Mouse (Mus musculus) spleen, adult 2 months (tissue): ENCODE data around the gene Enkur. TPM values are rescaled to one million over a fixed set of nuclear protein-coding genes. Genes with fewer than 3 reads are reported as not detected.

ENCODE experiments used
- DNase-seq, 2 experiments: peaks; one replicate each; pipeline versions ENCODE4 v3.0.0 to v3.0.0-alpha.2; 2012 to 2021; ENCODE audit warnings: low spot score in 2 of 2, low read depth in 1 of 2
- H3K27ac ChIP-seq: fragments of 200-500 bp; 2 replicates; pipeline ENCODE4 v1.5.1; 2012; ENCODE audit warnings: low read length, inconsistent platforms; ENCODE audit not compliant: insufficient read depth
- H3K27me3 ChIP-seq: fragments of 200-500 bp; 2 replicates; pipeline ENCODE4 v1.6.1; 2012; ENCODE audit warnings: mild to moderate bottlenecking, moderate library complexity, low read length, inconsistent platforms; ENCODE audit not compliant: control insufficient read depth, insufficient read depth
- H3K36me3 ChIP-seq: fragments of 200-500 bp; 2 replicates; pipeline ENCODE4 v1.6.1; 2012; ENCODE audit warnings: mild to moderate bottlenecking, low read length, inconsistent platforms; ENCODE audit not compliant: control insufficient read depth, insufficient read depth
- H3K4me1 ChIP-seq: fragments of 200-500 bp; 2 replicates; pipeline ENCODE4 v1.6.1; 2011; ENCODE audit warnings: inconsistent platforms; ENCODE audit not compliant: control insufficient read depth, insufficient read depth, insufficient read length
- H3K4me3 ChIP-seq: fragments of 200-500 bp; 2 replicates; pipeline ENCODE4 v1.5.1; 2011; ENCODE audit warnings: mild to moderate bottlenecking, inconsistent platforms; ENCODE audit not compliant: insufficient read depth, insufficient read length; ENCODE audit errors: extremely low read depth
- CTCF ChIP-seq: fragments of 200-500 bp; IDR thresholded peaks from 2 replicates; pipeline ENCODE4 v1.5.1; 2011; ENCODE audit warnings: mild to moderate bottlenecking, inconsistent platforms; ENCODE audit not compliant: insufficient read depth, insufficient read length, insufficient replicate concordance; ENCODE audit errors: extremely low read depth
- POLR2A ChIP-seq: fragments of 200-500 bp; IDR thresholded peaks from 2 replicates; pipeline ENCODE4 v1.6.1; 2011; ENCODE audit warnings: low read depth, low read length, inconsistent platforms
- WGBS: fragments of 180-500 bp; shearing (Covaris S2); methylation state at CpG from one replicate; pipeline ENCODE4 v1.1.7; 2018; 5-methylcytosine and 5-hydroxymethylcytosine counted together
- polyA plus RNA-seq: library from polyadenylated mRNA; depleted of rRNA; stranded (reverse); fragments of >200 nt; gene quantifications from 2 replicates; pipeline ENCODE4 v1.2.3, GENCODE M21; 2012

Gene Enkur
- polyA plus RNA-seq, 1 experiment = not detected

GRCm38 (mm10) chr2:21211361-21211760 lies 6.2 kb upstream of the Enkur start:
- H3K27ac ChIP-seq = no peak overlapping the region
- H3K4me3 ChIP-seq = no peak overlapping the region
- no peak for TF ChIP-seq POLR2A
- TF ChIP-seq CTCF = no peak
- no peaks in the 10 kb centered on the region for H3K4me1 ChIP-seq
- WGBS = 86% methylated on average over 6 of the region's 6 CpGs
- no peak for DNase-seq
- no peaks in the 10 kb centered on the region; the same call in 1 of the 2 replicates for H3K36me3 ChIP-seq
- no peaks in the 10 kb centered on the region for H3K27me3 ChIP-seq

GRCm38 (mm10) chr2:21206278-21206677 lies 1.1 kb upstream of the Enkur start:
- Histone ChIP-seq H3K27me3 (no peaks in the 10 kb centered on the region), H3K27ac (no peak overlapping the region), H3K4me1 (peaks cover 2% of the 10 kb centered on the region; the same call in 1 of the 2 replicates), H3K4me3 (peak overlapping the region; percentile 70; the same call in 1 of the 2 replicates), H3K36me3 (no peaks in the 10 kb centered on the region)
- no peak for DNase-seq
- WGBS = 39% methylated on average over 6 of the region's 6 CpGs
- TF ChIP-seq CTCF (no peak), POLR2A (no peak)

GRCm38 (mm10) chr2:21205831-21206159 lies 630 bp upstream of the Enkur start:
- Histone ChIP-seq H3K27ac (peak overlapping the region; percentile 41), H3K4me1 (peaks cover 2% of the 10 kb centered on the region; the same call in 1 of the 2 replicates), H3K4me3 (peak overlapping the region; percentile 70), H3K36me3 (no peaks in the 10 kb centered on the region), H3K27me3 (no peaks in the 10 kb centered on the region)
- WGBS = under 1% methylated on average over 19 of the region's 19 CpGs
- DNase-seq = no peak
- TF ChIP-seq POLR2A = no peak
- TF ChIP-seq CTCF = no peak

GRCm38 (mm10) chr2:21202754-21203153 lies 2.4 kb downstream of the Enkur start:
- 75% methylated on average over 2 of the region's 2 CpGs for WGBS
- peaks cover 2% of the 10 kb centered on the region; the same call in 1 of the 2 replicates for H3K4me1 ChIP-seq
- TF ChIP-seq POLR2A (no peak), CTCF (no peak)
- no peaks in the 10 kb centered on the region for H3K36me3 ChIP-seq
- H3K27me3 ChIP-seq = no peaks in the 10 kb centered on the region
- H3K27ac ChIP-seq = no peak overlapping the region
- H3K4me3 ChIP-seq = no peak overlapping the region
- no peak for DNase-seq

- Histone ChIP-seq H3K4me1 (no peaks in the 10 kb centered on the region), H3K36me3 (no peaks in the 10 kb centered on the region), H3K27ac (no peak overlapping the region), H3K4me3 (no peak overlapping the region), H3K27me3 (no peaks in the 10 kb centered on the region)
- TF ChIP-seq POLR2A (no peak), CTCF (no peak)
- no peak for DNase-seq
- 75% methylated on average over 3 of the region's 3 CpGs for WGBS
Measured at GRCm38 (mm10) chr2:21199051-21199450, 6.1 kb downstream of the Enkur start.

- H3K27me3 ChIP-seq = no peaks in the 10 kb centered on the region
- no peak overlapping the region for H3K27ac ChIP-seq
- WGBS = 96% methylated on average over 5 of the region's 5 CpGs
- no peak for DNase-seq
- H3K4me3 ChIP-seq = no peak overlapping the region
- no peaks in the 10 kb centered on the region for H3K4me1 ChIP-seq
- no peak for TF ChIP-seq CTCF
- TF ChIP-seq POLR2A = no peak
- no peaks in the 10 kb centered on the region for H3K36me3 ChIP-seq
Measured at GRCm38 (mm10) chr2:21195233-21195632, 9.9 kb downstream of the Enkur start.

GRCm38 (mm10) chr2:21191232-21191631 lies 13.9 kb downstream of the Enkur start:
- WGBS = 82% methylated on average over 1 of the region's 1 CpGs
- no peak for DNase-seq
- TF ChIP-seq CTCF (no peak), POLR2A (no peak)
- Histone ChIP-seq H3K36me3 (no peaks in the 10 kb centered on the region), H3K27me3 (no peaks in the 10 kb centered on the region), H3K4me3 (no peak overlapping the region), H3K4me1 (no peaks in the 10 kb centered on the region), H3K27ac (no peak overlapping the region)
